Mouse (Mus musculus): ENCODE results near the gene Csf3. TPM values are rescaled to one million over a fixed set of nuclear protein-coding genes. Genes with fewer than 3 reads are reported as not detected.
"Not testable (repeated sequence)": the region's sequence is repeated elsewhere in the genome, so short reads cannot be mapped to it uniquely, and the experiment has no call there.

Csf3 gene
- polyA plus RNA-seq, 1 experiment, result not detected

- H3K36me3 ChIP-seq (ENCODE audit: control insufficient read depth), result no peaks in the 10 kb centered on the region
- H3K9me3 ChIP-seq (ENCODE audit: control insufficient read depth, low read length), result peaks cover 6% of the 10 kb centered on the region
- TF ChIP-seq GATA1 (IDR thresholded peaks at IDR 0.05; ENCODE audit: low read length) (no peak), TAL1 (IDR thresholded peaks at IDR 0.05; ENCODE audit: low read length) (no peak)
- no peaks in the 10 kb centered on the region for H3K27me3 ChIP-seq (ENCODE audit: control insufficient read depth)
- H3K4me1 ChIP-seq (ENCODE audit: control insufficient read depth), result peaks cover 27% of the 10 kb centered on the region
- no peak overlapping the region for H3K4me3 ChIP-seq (replicated peaks)
These were observed 34.0 kb downstream of the Csf3 start for GRCm38 (mm10) chr11:98735111-98735510.

- no peaks in the 10 kb centered on the region for H3K27me3 ChIP-seq (ENCODE audit: control insufficient read depth)
- no peaks in the 10 kb centered on the region for H3K36me3 ChIP-seq (ENCODE audit: control insufficient read depth)
- peaks cover 6% of the 10 kb centered on the region for H3K9me3 ChIP-seq (ENCODE audit: control insufficient read depth, low read length)
- no peak for TF ChIP-seq GATA1 (IDR thresholded peaks at IDR 0.05; ENCODE audit: low read length)
- no peak for TF ChIP-seq TAL1 (IDR thresholded peaks at IDR 0.05; ENCODE audit: low read length)
- H3K4me1 ChIP-seq (ENCODE audit: control insufficient read depth), result peaks cover 37% of the 10 kb centered on the region
- no peak overlapping the region for H3K4me3 ChIP-seq (replicated peaks)
These were observed 35.1 kb downstream of the Csf3 start for GRCm38 (mm10) chr11:98736176-98736575.

- not testable (repeated sequence) for H3K4me3 ChIP-seq (replicated peaks); H3K9me3 ChIP-seq (ENCODE audit: control insufficient read depth, low read length); H3K36me3 ChIP-seq (ENCODE audit: control insufficient read depth); H3K27me3 ChIP-seq (ENCODE audit: control insufficient read depth)
- peaks cover 45% of the 10 kb centered on the region for H3K4me1 ChIP-seq (ENCODE audit: control insufficient read depth)
These were observed 36.2 kb downstream of the Csf3 start for GRCm38 (mm10) chr11:98737220-98737619.

- no peak for TF ChIP-seq TAL1 (IDR thresholded peaks at IDR 0.05; ENCODE audit: low read length)
- TF ChIP-seq GATA1 (IDR thresholded peaks at IDR 0.05; ENCODE audit: low read length), result no peak
- H3K4me3 ChIP-seq (replicated peaks), result peak overlapping the region; percentile 24
- no peaks in the 10 kb centered on the region for H3K27me3 ChIP-seq (ENCODE audit: control insufficient read depth)
- peaks cover 6% of the 10 kb centered on the region for H3K9me3 ChIP-seq (ENCODE audit: control insufficient read depth, low read length)
- no peaks in the 10 kb centered on the region for H3K36me3 ChIP-seq (ENCODE audit: control insufficient read depth)
- H3K4me1 ChIP-seq (ENCODE audit: control insufficient read depth), result peaks cover 57% of the 10 kb centered on the region
These were observed 37.4 kb downstream of the Csf3 start for GRCm38 (mm10) chr11:98738428-98738911.

- peaks cover 62% of the 10 kb centered on the region for H3K4me1 ChIP-seq (ENCODE audit: control insufficient read depth)
- H3K27me3 ChIP-seq (ENCODE audit: control insufficient read depth), result no peaks in the 10 kb centered on the region
- peaks cover 6% of the 10 kb centered on the region for H3K9me3 ChIP-seq (ENCODE audit: control insufficient read depth, low read length)
- no peaks in the 10 kb centered on the region; the same call in 1 of the 2 replicates for H3K36me3 ChIP-seq (ENCODE audit: control insufficient read depth)
- TF ChIP-seq TAL1 (IDR thresholded peaks at IDR 0.05; ENCODE audit: low read length) (no peak), GATA1 (IDR thresholded peaks at IDR 0.05; ENCODE audit: low read length) (no peak)
- H3K4me3 ChIP-seq (replicated peaks), result peak overlapping the region; percentile 24
These were observed 37.9 kb downstream of the Csf3 start for GRCm38 (mm10) chr11:98738925-98739324.

GRCm38 (mm10) chr11:98740026-98740392 lies 38.9 kb downstream of the Csf3 start:
- peak overlapping the region; percentile 84 for H3K4me3 ChIP-seq (replicated peaks)
- TF ChIP-seq TAL1 (IDR thresholded peaks at IDR 0.05; ENCODE audit: low read length), result no peak
- TF ChIP-seq GATA1 (IDR thresholded peaks at IDR 0.05; ENCODE audit: low read length), result no peak

GRCm38 (mm10) chr11:98740393-98741050 lies 39.5 kb downstream of the Csf3 start, which contains the start of gene Thra:
Gene Thra, plus strand, starts transcription at chr11:98740638.
- peaks cover 77% of the 10 kb centered on the region for H3K4me1 ChIP-seq (ENCODE audit: control insufficient read depth)
- H3K36me3 ChIP-seq (ENCODE audit: control insufficient read depth), result peaks cover 5% of the 10 kb centered on the region
- TF ChIP-seq GATA1 (IDR thresholded peaks at IDR 0.05; ENCODE audit: low read length) (no peak), TAL1 (IDR thresholded peaks at IDR 0.05; ENCODE audit: low read length) (no peak)
- peak within 1 kb of the TSS; percentile 84 for H3K4me3 ChIP-seq (replicated peaks)
- no peaks in the 10 kb centered on the region for H3K9me3 ChIP-seq (ENCODE audit: control insufficient read depth, low read length)
- H3K27me3 ChIP-seq (ENCODE audit: control insufficient read depth), result no peaks in the 10 kb centered on the region

More at GRCm38 (mm10) chr11:98740026-98740392, 38.9 kb downstream of the Csf3 start:
- no peaks in the 10 kb centered on the region for H3K9me3 ChIP-seq (ENCODE audit: control insufficient read depth, low read length)
- no peaks in the 10 kb centered on the region for H3K27me3 ChIP-seq (ENCODE audit: control insufficient read depth)
- H3K36me3 ChIP-seq (ENCODE audit: control insufficient read depth), result peaks cover 5% of the 10 kb centered on the region
- H3K4me1 ChIP-seq (ENCODE audit: control insufficient read depth), result peaks cover 73% of the 10 kb centered on the region

- H3K27me3 ChIP-seq (ENCODE audit: control insufficient read depth), result no peaks in the 10 kb centered on the region
- H3K9me3 ChIP-seq (ENCODE audit: control insufficient read depth, low read length), result no peaks in the 10 kb centered on the region
- no peak for TF ChIP-seq GATA1 (IDR thresholded peaks at IDR 0.05; ENCODE audit: low read length)
- no peak for TF ChIP-seq TAL1 (IDR thresholded peaks at IDR 0.05; ENCODE audit: low read length)
- peaks cover 82% of the 10 kb centered on the region for H3K4me1 ChIP-seq (ENCODE audit: control insufficient read depth)
- H3K4me3 ChIP-seq (replicated peaks), result peak overlapping the region; percentile 84
- H3K36me3 ChIP-seq (ENCODE audit: control insufficient read depth), result peaks cover 12% of the 10 kb centered on the region
These were observed 40.1 kb downstream of the Csf3 start for GRCm38 (mm10) chr11:98741051-98741620.

GRCm38 (mm10) chr11:98741622-98742396 lies 40.7 kb downstream of the Csf3 start:
- H3K4me1 ChIP-seq (ENCODE audit: control insufficient read depth), result peaks cover 88% of the 10 kb centered on the region
- no peaks in the 10 kb centered on the region for H3K9me3 ChIP-seq (ENCODE audit: control insufficient read depth, low read length)
- H3K36me3 ChIP-seq (ENCODE audit: control insufficient read depth), result peaks cover 12% of the 10 kb centered on the region
- no peaks in the 10 kb centered on the region for H3K27me3 ChIP-seq (ENCODE audit: control insufficient read depth)
- TF ChIP-seq TAL1 (IDR thresholded peaks at IDR 0.05; ENCODE audit: low read length) (no peak), GATA1 (IDR thresholded peaks at IDR 0.05; ENCODE audit: low read length) (no peak)
- H3K4me3 ChIP-seq (replicated peaks), result peak overlapping the region; percentile 84
